Mouse (Mus musculus): ENCODE measurements around the gene Csn1s1. TPM values are rescaled to one million over a fixed set of nuclear protein-coding genes. Genes with fewer than 3 reads are reported as not detected.

The Csn1s1 gene
- not detected for total RNA-seq (2021)

GRCm38 (mm10) chr5:87665908-87666307 is at the start of gene Csn1s1:
TSS of gene Csn1s1 (plus strand) at chr5:87666208.
- intact Hi-C loops (cut with DNase I), result no loop called here
- DNase-seq, result no peak

DNA sequence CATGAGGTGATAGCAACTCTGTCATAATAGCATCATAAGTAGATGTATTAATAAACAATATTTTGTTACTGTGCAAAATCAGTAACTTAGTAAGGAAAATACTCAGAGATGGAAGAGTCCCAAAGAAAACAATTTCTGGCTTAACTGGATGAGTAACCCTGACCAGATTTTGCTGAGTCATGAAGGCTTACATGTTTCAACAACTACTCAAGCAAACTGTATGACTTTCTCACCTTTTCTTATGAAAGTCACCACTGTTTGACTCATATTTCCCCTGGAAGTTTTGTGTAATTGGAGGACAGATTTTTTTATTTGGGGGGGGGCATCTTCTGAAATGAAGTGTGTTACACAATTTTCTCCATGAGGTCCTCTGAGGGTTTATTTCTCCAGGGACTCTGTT is 43.3 kb upstream of the Csn1s1 start:
- no peak for DNase-seq
- intact Hi-C loops (cut with DNase I), result no loop called here

DNA sequence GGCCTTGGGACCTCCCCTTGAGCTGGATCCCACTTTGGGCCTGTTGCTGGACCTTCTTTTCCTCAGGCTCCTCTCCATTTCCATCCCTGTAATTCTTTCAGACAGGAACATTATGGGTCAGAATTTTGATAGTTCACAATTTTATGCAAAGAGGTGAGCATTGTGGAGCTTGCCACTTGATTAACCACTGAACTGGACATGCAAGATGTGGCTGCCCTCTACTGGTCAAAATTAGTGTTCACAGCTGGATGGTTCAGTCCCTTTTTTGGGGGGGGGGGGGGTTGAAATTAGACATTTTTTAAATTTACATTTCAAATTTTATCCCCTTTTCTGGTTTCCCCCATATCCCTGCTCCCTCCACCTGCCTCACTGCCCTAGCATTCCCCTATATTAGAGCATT is 23.2 kb upstream of the Csn1s1 start:
- intact Hi-C loops (cut with DNase I), result no loop called here

GRCm38 (mm10) chr5:87699530-87699929 is 33.5 kb downstream of the Csn1s1 start, which contains the start of gene Csn2:
TSS of gene Csn2 (minus strand) at chr5:87699630.
- intact Hi-C loops (cut with DNase I), result no loop called here
- no peak for DNase-seq

More for the DNA sequence above, 23.2 kb upstream of the Csn1s1 start:
- DNase-seq, result peak in 1 of 2 experiments; percentile 12

DNA sequence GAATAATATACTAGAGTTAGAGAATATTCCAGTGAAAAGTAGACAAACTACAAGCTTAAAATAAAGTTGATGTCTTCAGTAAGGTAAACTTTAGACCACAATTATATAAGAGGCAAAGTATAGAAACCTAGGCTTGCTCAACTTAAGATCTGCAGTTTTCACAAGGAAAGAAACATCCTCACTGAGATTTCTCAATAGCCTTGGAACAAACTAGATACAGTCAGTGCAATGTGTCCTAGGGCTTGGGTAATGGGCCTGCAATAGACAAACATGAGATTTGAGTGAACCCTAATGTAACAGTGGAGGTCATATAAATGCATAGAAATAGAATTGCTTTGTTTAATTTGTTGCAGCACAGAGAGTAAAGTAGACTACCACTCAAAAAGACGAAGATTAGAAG is 39.9 kb downstream of the Csn1s1 start:
- intact Hi-C loops (cut with DNase I), result no loop called here

More for the DNA sequence above, 39.9 kb downstream of the Csn1s1 start:
- no peak for DNase-seq

Other genes with a start within 250 kb of the Csn1s1 start
- not detected for gene Ugt2b38, start 242.0 kb upstream of the Csn1s1 start, total RNA-seq (2021)
- gene Ugt2a2, start 183.9 kb upstream of the Csn1s1 start, total RNA-seq (2021), result not detected
- gene Gm43638, start 179.4 kb upstream of the Csn1s1 start, total RNA-seq (2021), result not detected
- gene Ugt2a1, start 175.3 kb upstream of the Csn1s1 start, total RNA-seq (2021), result not detected
- not detected for gene Sult1b1, start 128.0 kb upstream of the Csn1s1 start, total RNA-seq (2021)
- not detected for gene Sult1d1, start 97.2 kb upstream of the Csn1s1 start, total RNA-seq (2021)
- not detected for gene Sult1e1, start 74.6 kb upstream of the Csn1s1 start, total RNA-seq (2021)
- not detected for gene Csn2, start 33.4 kb downstream of the Csn1s1 start, total RNA-seq (2021)
- not detected for gene Csn1s2a, start 108.4 kb downstream of the Csn1s1 start, total RNA-seq (2021)
- not detected for gene Csn1s2b, start 141.9 kb downstream of the Csn1s1 start, total RNA-seq (2021)
- not detected for gene Prr27, start 159.5 kb downstream of the Csn1s1 start, total RNA-seq (2021)
- not detected for gene Odam, start 218.8 kb downstream of the Csn1s1 start, total RNA-seq (2021)